Mouse (Mus musculus) CD8-positive naive resting alpha-beta T cell, adult 2 months (primary cell): Measurements from ENCODE around the gene Amdhd2.

Source experiments
- DNase-seq, 2 experiments: peaks; one replicate each; pipeline ENCODE4 v3.0.0; 2022; ENCODE audit warnings: low read depth in 2 of 2, low spot score in 2 of 2

Gene Amdhd2

DNA sequence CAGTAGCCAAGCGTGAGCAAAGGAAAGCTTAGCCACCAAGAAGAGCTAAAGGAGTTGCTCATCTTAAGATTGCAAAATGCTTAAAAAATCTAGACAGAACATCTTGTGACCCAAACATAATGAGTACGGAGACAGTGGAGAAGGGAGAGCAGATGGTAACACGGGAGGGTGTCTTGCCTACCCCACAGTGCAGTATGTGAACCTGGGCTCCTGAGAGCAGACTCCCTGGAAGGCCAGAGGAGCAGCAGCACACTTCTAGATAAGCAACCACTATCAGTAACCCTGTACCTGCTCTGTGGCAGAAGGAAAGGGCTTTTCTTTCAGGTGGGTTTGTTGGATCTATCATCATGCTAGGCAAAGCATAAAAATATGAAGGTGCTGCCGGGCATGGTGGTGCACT, 50.5 kb downstream of the Amdhd2 start:
- DNase-seq, result no peak

DNA sequence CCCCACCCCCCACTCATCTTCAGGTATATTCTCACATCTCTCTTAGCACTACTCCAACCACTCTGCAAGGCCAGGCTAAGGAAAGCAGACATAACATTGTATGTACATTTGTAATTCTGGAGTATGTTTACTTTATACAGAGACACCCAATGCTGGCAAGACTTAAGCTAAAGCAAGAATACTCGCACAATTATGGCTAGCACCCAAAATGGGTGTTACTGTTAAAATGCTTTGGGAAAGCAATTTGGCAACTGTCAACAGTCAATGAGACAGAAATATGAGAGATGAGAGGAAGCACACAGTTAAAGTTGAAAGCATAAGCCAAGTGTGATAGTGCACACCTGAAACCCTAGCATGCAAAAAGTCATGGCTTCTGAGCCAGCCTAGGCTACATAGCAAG, 52.3 kb downstream of the Amdhd2 start:
- no peak for DNase-seq

DNA sequence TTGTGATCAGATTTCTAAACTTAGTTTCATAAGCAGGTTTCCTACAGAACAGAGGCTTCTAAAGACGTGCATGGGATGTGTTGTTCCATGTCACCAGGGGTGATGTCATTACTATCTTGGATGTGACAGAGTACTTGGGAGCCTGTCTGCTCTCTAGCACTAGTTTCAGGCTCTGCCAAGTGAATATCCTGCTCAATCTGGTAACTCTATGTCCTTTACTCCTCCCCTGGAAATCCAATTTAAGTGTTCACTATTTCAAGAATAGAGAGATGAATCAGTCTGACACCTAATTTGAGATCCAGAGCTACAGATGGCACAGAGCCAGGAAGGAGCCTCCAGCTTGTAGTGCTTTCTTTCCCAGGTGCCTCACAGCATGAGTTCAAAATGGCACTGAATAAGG, 54.7 kb downstream of the Amdhd2 start:
- DNase-seq, result no peak
